7 mouse cellular contexts compared by ENCODE assay signal in the genomic region with DNA sequence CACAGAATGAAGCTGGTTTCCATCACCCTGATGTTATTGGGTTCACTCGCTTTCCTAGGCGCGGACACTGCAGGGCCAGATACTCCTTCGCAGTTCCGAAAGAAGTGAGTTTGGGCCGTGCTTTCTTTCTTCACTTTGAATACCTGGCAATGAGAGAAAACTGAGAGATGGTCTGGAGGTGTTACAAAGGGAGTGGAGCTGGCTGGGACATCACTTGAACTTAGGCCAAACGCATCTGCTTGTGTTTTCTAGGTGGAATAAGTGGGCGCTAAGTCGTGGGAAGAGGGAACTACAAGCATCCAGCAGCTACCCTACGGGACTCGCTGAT. TPM values are rescaled to one million over a fixed set of nuclear protein-coding genes. Genes with fewer than 3 reads are reported as not detected.
DNase-seq lines count a peak whose midpoint lies in the region; ATAC-seq and TF ChIP-seq lines count a peak whose summit lies in the region.

No protein-coding gene starts in this region.

- ATAC-seq in embryonic facial prominence, embryonic 15.5 days (ENCODE audit: insufficient number of reproducible peaks, low FRiP score, low TSS enrichment, low read depth) = no peak
- no peak for ATAC-seq in intestine, embryonic 16.5 days
- no peak for ATAC-seq in neural tube, embryonic 14.5 days (ENCODE audit: low read depth)

- H3K4me2 ChIP-seq in embryonic facial prominence, embryonic 15.5 days (replicated peaks) = peak overlapping the region; percentile 90
- peak overlapping the region; percentile 97 for H3K4me2 ChIP-seq in intestine, embryonic 16.5 days (ENCODE audit: low read depth, low read length)
- peak overlapping the region; percentile 67 for H3K4me2 ChIP-seq in neural tube, embryonic 14.5 days (ENCODE audit: low read depth, low read length)

- no peak for DNase-seq in liver, adult 2 months (ENCODE audit: extremely low read depth, low read depth, low spot score)
- DNase-seq in liver = no peak
- DNase-seq in gastrocnemius, adult 8-10 months (ENCODE audit: low spot score in 2 of 2) = no peak
- DNase-seq in urinary bladder, adult 2 months (ENCODE audit: low spot score) = no peak

- 2% methylated on average over 11 of the region's 11 CpGs for WGBS in liver, adult 2 months
- WGBS in embryonic facial prominence, embryonic 15.5 days = 4% methylated on average over 11 of the region's 11 CpGs
- WGBS in intestine, embryonic 16.5 days = 2% methylated on average over 11 of the region's 11 CpGs
- WGBS in neural tube, embryonic 14.5 days = 2% methylated on average over 11 of the region's 11 CpGs

- H3K36me3 ChIP-seq in liver, adult 2 months (ENCODE audit: control insufficient read depth, insufficient read depth, low read length) = no peaks in the 10 kb centered on the region
- no peaks in the 10 kb centered on the region for H3K36me3 ChIP-seq in embryonic facial prominence, embryonic 15.5 days
- no peaks in the 10 kb centered on the region for H3K36me3 ChIP-seq in intestine, embryonic 16.5 days (ENCODE audit: control insufficient read depth, insufficient read depth, low read length)
- no peaks in the 10 kb centered on the region for H3K36me3 ChIP-seq in neural tube, embryonic 14.5 days (ENCODE audit: control insufficient read depth, insufficient read depth, low read length)

- no peaks in the 10 kb centered on the region for H3K27me3 ChIP-seq in liver, adult 2 months (ENCODE audit: control insufficient read depth, insufficient read depth, low read length)
- H3K27me3 ChIP-seq in embryonic facial prominence, embryonic 15.5 days = peaks cover 64% of the 10 kb centered on the region
- peaks cover 13% of the 10 kb centered on the region; the same call in 1 of the 2 replicates for H3K27me3 ChIP-seq in intestine, embryonic 16.5 days (replicated peaks; ENCODE audit: control insufficient read depth, insufficient read depth, low read length)
- H3K27me3 ChIP-seq in neural tube, embryonic 14.5 days (ENCODE audit: control insufficient read depth, insufficient read depth, low read length) = peaks cover 36% of the 10 kb centered on the region

- no peak for TF ChIP-seq CTCF in liver, adult 2 months (IDR thresholded peaks at IDR 0.05; ENCODE audit: low read depth, low read length)

- H3K27ac ChIP-seq in liver, adult 2 months (replicated peaks; ENCODE audit: insufficient read depth, low read depth, low read length) = no peak overlapping the region
- H3K27ac ChIP-seq in embryonic facial prominence, embryonic 15.5 days (replicated peaks) = no peak overlapping the region
- H3K27ac ChIP-seq in intestine, embryonic 16.5 days (ENCODE audit: low read length) = no peak overlapping the region
- no peak overlapping the region for H3K27ac ChIP-seq in neural tube, embryonic 14.5 days (ENCODE audit: low read depth, low read length)

- peak overlapping the region; percentile 44 for H3K4me3 ChIP-seq in liver, adult 2 months (ENCODE audit: insufficient read depth, low read depth, low read length)
- H3K4me3 ChIP-seq in embryonic facial prominence, embryonic 15.5 days (replicated peaks) = peak overlapping the region; percentile 49
- peak overlapping the region; percentile 63 for H3K4me3 ChIP-seq in intestine, embryonic 16.5 days (ENCODE audit: low read length)
- peak overlapping the region; percentile 33 for H3K4me3 ChIP-seq in neural tube, embryonic 14.5 days (ENCODE audit: low read depth, low read length)

- H3K9ac ChIP-seq in liver, adult 2 months (ENCODE audit: low read depth, low read length) = peak overlapping the region; percentile 21
- peak overlapping the region; percentile 42 for H3K9ac ChIP-seq in embryonic facial prominence, embryonic 15.5 days
- H3K9ac ChIP-seq in intestine, embryonic 16.5 days (ENCODE audit: low read depth, low read length) = peak overlapping the region; percentile 69
- peak overlapping the region; percentile 37; the same call in 1 of the 2 replicates for H3K9ac ChIP-seq in neural tube, embryonic 14.5 days (replicated peaks; ENCODE audit: low read depth, low read length)

- H3K4me1 ChIP-seq in liver, adult 2 months (ENCODE audit: control insufficient read depth, insufficient read depth, low read length) = peaks cover 19% of the 10 kb centered on the region
- peaks cover 56% of the 10 kb centered on the region for H3K4me1 ChIP-seq in embryonic facial prominence, embryonic 15.5 days
- peaks cover 34% of the 10 kb centered on the region for H3K4me1 ChIP-seq in intestine, embryonic 16.5 days (ENCODE audit: control insufficient read depth, insufficient read depth, low read length)
- H3K4me1 ChIP-seq in neural tube, embryonic 14.5 days (ENCODE audit: control insufficient read depth, insufficient read depth, low read length) = peaks cover 27% of the 10 kb centered on the region

- TF ChIP-seq POLR2A in liver, adult 2 months (IDR thresholded peaks at IDR 0.05; ENCODE audit: extremely low read depth, insufficient read depth, low read length) = no peak

- no peaks in the 10 kb centered on the region for H3K9me3 ChIP-seq in embryonic facial prominence, embryonic 15.5 days (replicated peaks)
- H3K9me3 ChIP-seq in intestine, embryonic 16.5 days (ENCODE audit: control insufficient read depth, low read length) = no peaks in the 10 kb centered on the region
- no peaks in the 10 kb centered on the region for H3K9me3 ChIP-seq in neural tube, embryonic 14.5 days (ENCODE audit: control insufficient read depth, low read length)

- no peaks in the 10 kb centered on the region for H3K79me2 ChIP-seq in liver, adult 2 months (ENCODE audit: control insufficient read depth, insufficient read depth, low read length)

RNA-seq across cellular contexts. Expression of a gene that starts 0.8 kb away (rescaled TPM):
- total RNA-seq in liver, adult 2 months (2014; rRNA removed) = 1.3 and 3.0 TPM in 2 replicates
- 1.5 and 2.5 TPM in 2 replicates for polyA plus RNA-seq in liver, adult 2 months (2012; rRNA removed)
- 5.5 and 5.6 TPM in 2 replicates for polyA plus RNA-seq in embryonic facial prominence, embryonic 15.5 days (2015; fragmentation: Nextera tagmentation; extraction: Ambion mirVana)
- 5.4 and 5.8 TPM in 2 replicates for polyA plus RNA-seq in intestine, embryonic 16.5 days (2015; fragmentation: Nextera tagmentation; extraction: Ambion mirVana)
- polyA plus RNA-seq in neural tube, embryonic 14.5 days (2014; fragmentation: Nextera tagmentation; extraction: Ambion mirVana) = 2.0 and 2.1 TPM in 2 replicates
- 1 to 10 TPM; 2.0 to 4.2 (median 2.5) TPM for total RNA-seq in gastrocnemius, adult 8-10 months (2022)
- 17.4 and 19.3 TPM in 2 replicates for polyA plus RNA-seq in urinary bladder, adult 2 months (2012; rRNA removed)

RNA-seq across cellular contexts. Expression of a gene that starts 13.5 kb away (rescaled TPM):
- 19.6 and 19.7 TPM in 2 replicates for total RNA-seq in liver, adult 2 months (2014; rRNA removed)
- 6.6 and 7.2 TPM in 2 replicates for polyA plus RNA-seq in liver, adult 2 months (2012; rRNA removed)
- polyA plus RNA-seq in embryonic facial prominence, embryonic 15.5 days (2015; fragmentation: Nextera tagmentation; extraction: Ambion mirVana) = 27.7 and 28.4 TPM in 2 replicates
- polyA plus RNA-seq in intestine, embryonic 16.5 days (2015; fragmentation: Nextera tagmentation; extraction: Ambion mirVana) = 24.7 and 26.6 TPM in 2 replicates
- polyA plus RNA-seq in neural tube, embryonic 14.5 days (2014; fragmentation: Nextera tagmentation; extraction: Ambion mirVana) = 66.5 and 83.1 TPM in 2 replicates
- total RNA-seq in gastrocnemius, adult 8-10 months (2022) = 10 to 100 TPM in 1 of 4 experiments, 1 to 10 TPM in 3; 6.7 to 10.4 (median 7.9) TPM
- polyA plus RNA-seq in urinary bladder, adult 2 months (2012; rRNA removed) = 30.0 and 33.0 TPM in 2 replicates
